Mouse (Mus musculus) testis, adult 2 months (tissue): ENCODE measurements at regions not wholly inside any gene's neighbourhood (a gene's known extent, or its start where the extent isn't known, plus 50 kb on each side); places are given as distances from the start of the nearest gene placed in this dataset.

Experiments used
- CTCF ChIP-seq: fragments of 200-500 bp; IDR thresholded peaks from 2 replicates; pipeline ENCODE4 v1.5.1; 2012; ENCODE audit warnings: low read depth, mild to moderate bottlenecking, inconsistent platforms, low read length, moderate library complexity; ENCODE audit not compliant: control insufficient read depth, insufficient read depth, insufficient replicate concordance
- POLR2A ChIP-seq: fragments of 200-500 bp; IDR thresholded peaks from 2 replicates; pipeline ENCODE4 v1.6.1; 2012; ENCODE audit warnings: low read depth, mild to moderate bottlenecking, inconsistent platforms, low read length, moderate library complexity; ENCODE audit not compliant: control insufficient read depth

DNA sequence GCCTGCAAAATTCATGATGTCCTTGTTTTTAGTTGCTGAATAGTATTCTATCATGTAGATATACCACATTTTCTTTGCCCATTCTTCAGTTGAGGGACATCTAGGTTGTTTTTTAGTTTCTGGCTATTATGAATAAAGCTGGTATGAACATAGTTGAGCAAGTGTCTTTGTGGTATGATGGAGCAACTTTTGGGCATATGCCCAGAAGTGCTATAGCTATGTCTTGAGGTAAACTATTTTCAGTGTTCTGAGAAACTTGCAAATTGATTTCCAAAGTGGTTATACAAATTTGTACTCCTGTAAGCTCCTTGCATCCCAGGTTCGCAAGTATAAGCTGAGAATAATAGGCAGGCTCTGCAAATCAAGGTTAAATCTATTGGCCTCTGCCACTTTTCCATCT lies 473.8 kb upstream of the Zeb2 start:
- TF ChIP-seq POLR2A (no peak), CTCF (no peak)
